Mouse (Mus musculus) heart, embryonic 11.5 days (tissue): ENCODE measurements at regions not wholly inside any gene's neighbourhood (a gene's known extent, or its start where the extent isn't known, plus 50 kb on each side); places are given as distances from the start of the nearest gene placed in this dataset.

Experiments
- ATAC-seq: fragments of 200-750 bp; cut with Nextera tagmentation; replicated peaks from 2 replicates; pipeline ENCODE4 v1.8.0; 2017; ENCODE audit warnings: moderate library complexity; ENCODE audit not compliant: insufficient number of reproducible peaks, low FRiP score, low TSS enrichment
- H3K27ac ChIP-seq: fragments of 300-500 bp; sonication (generic); 2 replicates; pipeline ENCODE4 v1.5.1; 2014; ENCODE audit warnings: mild to moderate bottlenecking, low read depth, low read length
- H3K27me3 ChIP-seq: fragments of 300-500 bp; sonication (generic); 2 replicates; pipeline ENCODE4 v1.6.1; 2014; ENCODE audit warnings: mild to moderate bottlenecking, low read length, mixed read lengths; ENCODE audit not compliant: control insufficient read depth, insufficient read depth
- H3K36me3 ChIP-seq: fragments of 300-500 bp; sonication (generic); 2 replicates; pipeline ENCODE4 v1.6.1; 2014; ENCODE audit warnings: mild to moderate bottlenecking, low read length, moderate library complexity, mixed read lengths; ENCODE audit not compliant: control insufficient read depth, insufficient read depth
- H3K4me1 ChIP-seq: fragments of 300-500 bp; sonication (generic); 2 replicates; pipeline ENCODE4 v1.6.1; 2014; ENCODE audit warnings: low read length; ENCODE audit not compliant: control insufficient read depth, insufficient read depth
- H3K4me2 ChIP-seq: fragments of 300-500 bp; sonication (generic); 2 replicates; pipeline ENCODE4 v1.6.1; 2014; ENCODE audit warnings: mild to moderate bottlenecking, moderate library complexity
- H3K4me3 ChIP-seq: fragments of 300-500 bp; sonication (generic); 2 replicates; pipeline ENCODE4 v1.5.1; 2014; ENCODE audit warnings: low read depth, low read length
- H3K9ac ChIP-seq: fragments of 300-500 bp; sonication (generic); 2 replicates; pipeline ENCODE4 v1.6.1; 2014; ENCODE audit warnings: mild to moderate bottlenecking, low read depth, low read length, moderate library complexity
- H3K9me3 ChIP-seq: fragments of 300-500 bp; sonication (generic); replicated peaks from 2 replicates; pipeline ENCODE4 v1.6.1; 2016; ENCODE audit warnings: low read length; ENCODE audit not compliant: control insufficient read depth
- WGBS: fragments of 180-500 bp; shearing (Covaris S2); extraction: QIAGEN DNeasy Blood & Tissue Kit; methylation state at CpG from one replicate; pipeline ENCODE4 v1.1.7; 2014; ENCODE audit not compliant: insufficient replicate concordance; 5-methylcytosine and 5-hydroxymethylcytosine counted together

GRCm38 (mm10) chr6:127207308-127207707, 55.3 kb upstream of the Ccnd2 start:
- Histone ChIP-seq H3K4me2 (no peak overlapping the region), H3K27me3 (no peaks in the 10 kb centered on the region), H3K27ac (no peak overlapping the region), H3K4me1 (no peaks in the 10 kb centered on the region), H3K4me3 (no peak overlapping the region), H3K9ac (no peak overlapping the region), H3K9me3 (no peaks in the 10 kb centered on the region), H3K36me3 (no peaks in the 10 kb centered on the region)
- ATAC-seq = no peak
- 76% methylated on average over 5 of the region's 5 CpGs for WGBS

GRCm38 (mm10) chr6:127213355-127213754, 61.4 kb upstream of the Ccnd2 start:
- Histone ChIP-seq H3K36me3 (no peaks in the 10 kb centered on the region), H3K9ac (no peak overlapping the region), H3K4me2 (no peak overlapping the region), H3K4me1 (peaks cover 2% of the 10 kb centered on the region; the same call in 1 of the 2 replicates), H3K9me3 (no peaks in the 10 kb centered on the region), H3K4me3 (no peak overlapping the region), H3K27me3 (0 out of 2 replicates have a peak, but pooled peaks cover 6% of the 10 kb centered on the region), H3K27ac (no peak overlapping the region)
- no peak for ATAC-seq
- WGBS = 82% methylated on average over 3 of the region's 3 CpGs

GRCm38 (mm10) chr6:127215915-127216314, 63.9 kb upstream of the Ccnd2 start:
- Histone ChIP-seq H3K9me3 (no peaks in the 10 kb centered on the region), H3K27me3 (0 out of 2 replicates have a peak, but pooled peaks cover 6% of the 10 kb centered on the region)

GRCm38 (mm10) chr6:127218634-127219445, 66.8 kb upstream of the Ccnd2 start:
- no peak for ATAC-seq
- Histone ChIP-seq H3K4me2 (no peak overlapping the region), H3K9me3 (no peaks in the 10 kb centered on the region), H3K27ac (no peak overlapping the region), H3K4me3 (no peak overlapping the region), H3K4me1 (peaks cover 2% of the 10 kb centered on the region; the same call in 1 of the 2 replicates), H3K9ac (no peak overlapping the region), H3K27me3 (0 out of 2 replicates have a peak, but pooled peaks cover 6% of the 10 kb centered on the region), H3K36me3 (no peaks in the 10 kb centered on the region)
- WGBS = 83% methylated on average over 17 of the region's 17 CpGs

More at GRCm38 (mm10) chr6:127215915-127216314, 63.9 kb upstream of the Ccnd2 start:
- no peak overlapping the region for H3K9ac ChIP-seq
- whole genome bisulfite sequencing = 57% methylated on average over 4 of the region's 4 CpGs
- no peaks in the 10 kb centered on the region for H3K36me3 ChIP-seq
- H3K4me1 ChIP-seq = peaks cover 2% of the 10 kb centered on the region; the same call in 1 of the 2 replicates
- no peak overlapping the region for H3K4me3 ChIP-seq
- no peak overlapping the region for H3K27ac ChIP-seq
- no peak for ATAC-seq
- no peak overlapping the region for H3K4me2 ChIP-seq

GRCm38 (mm10) chr6:127219446-127219802, 67.4 kb upstream of the Ccnd2 start:
- H3K9me3 ChIP-seq = no peaks in the 10 kb centered on the region
- H3K27me3 ChIP-seq = 0 out of 2 replicates have a peak, but pooled peaks cover 6% of the 10 kb centered on the region
- H3K36me3 ChIP-seq = no peaks in the 10 kb centered on the region
- H3K4me2 ChIP-seq = no peak overlapping the region
- no peak for ATAC-seq
- no peak overlapping the region for H3K27ac ChIP-seq
- no peak overlapping the region for H3K4me3 ChIP-seq
- H3K9ac ChIP-seq = no peak overlapping the region
- 80% methylated on average over 7 of the region's 7 CpGs for WGBS
- peaks cover 2% of the 10 kb centered on the region; the same call in 1 of the 2 replicates for H3K4me1 ChIP-seq

- Histone ChIP-seq H3K4me2 (no peak overlapping the region), H3K4me3 (no peak overlapping the region), H3K27me3 (no peaks in the 10 kb centered on the region), H3K4me1 (no peaks in the 10 kb centered on the region), H3K36me3 (no peaks in the 10 kb centered on the region), H3K9me3 (no peaks in the 10 kb centered on the region), H3K9ac (no peak overlapping the region), H3K27ac (no peak overlapping the region)
- ATAC-seq = no peak
- 84% methylated on average over 5 of the region's 5 CpGs for WGBS
Measured at GRCm38 (mm10) chr6:127226242-127226983, 74.4 kb upstream of the Ccnd2 start.

GRCm38 (mm10) chr6:127236510-127237109, 84.6 kb upstream of the Ccnd2 start:
- H3K27ac ChIP-seq = no peak overlapping the region
- no peak overlapping the region for H3K9ac ChIP-seq
- H3K27me3 ChIP-seq = no peaks in the 10 kb centered on the region
- H3K4me3 ChIP-seq = no peak overlapping the region
- 86% methylated on average over 4 of the region's 4 CpGs for WGBS
- H3K36me3 ChIP-seq = no peaks in the 10 kb centered on the region
- no peak for ATAC-seq
- no peaks in the 10 kb centered on the region for H3K9me3 ChIP-seq
- H3K4me1 ChIP-seq = no peaks in the 10 kb centered on the region
- H3K4me2 ChIP-seq = no peak overlapping the region

GRCm38 (mm10) chr6:127237168-127237567, 85.2 kb upstream of the Ccnd2 start:
- Histone ChIP-seq H3K4me2 (no peak overlapping the region), H3K9me3 (no peaks in the 10 kb centered on the region), H3K9ac (no peak overlapping the region), H3K4me1 (no peaks in the 10 kb centered on the region), H3K36me3 (no peaks in the 10 kb centered on the region), H3K4me3 (no peak overlapping the region), H3K27me3 (no peaks in the 10 kb centered on the region), H3K27ac (no peak overlapping the region)
- 78% methylated on average over 12 of the region's 12 CpGs for WGBS
- ATAC-seq = no peak
